Mouse (Mus musculus) cerebellum, adult 2 months (tissue): ENCODE data around the gene Cep126.

Source experiments
- CTCF ChIP-seq: fragments of 200-500 bp; IDR thresholded peaks from 2 replicates; pipeline ENCODE4 v1.5.1; 2011; ENCODE audit warnings: low read depth, mild to moderate bottlenecking, control low read depth, low read length, moderate library complexity, borderline replicate concordance; ENCODE audit not compliant: insufficient read depth
- POLR2A ChIP-seq: fragments of 200-500 bp; IDR thresholded peaks from 2 replicates; pipeline ENCODE4 v1.6.1; 2011; ENCODE audit warnings: low read length, control low read depth, borderline replicate concordance; ENCODE audit not compliant: insufficient read depth

DNA sequence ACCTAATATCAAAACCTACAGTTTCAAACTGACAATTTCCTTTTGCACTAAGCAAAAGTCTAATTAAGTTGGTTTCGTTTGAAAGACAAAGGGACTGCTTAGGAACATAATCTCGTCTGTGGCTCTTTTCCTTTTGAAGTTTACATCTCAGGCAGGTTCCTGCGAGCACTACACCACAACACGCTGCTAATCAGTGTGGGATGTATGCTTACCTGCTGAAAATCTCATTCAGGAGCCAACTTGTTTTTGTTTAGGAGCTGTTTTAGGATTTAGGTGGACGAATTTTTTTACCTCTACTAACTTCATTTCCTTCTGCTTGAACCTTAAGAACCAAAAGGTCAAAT, 91.1 kb downstream of the Cep126 start:
- no peak for TF ChIP-seq POLR2A
- no peak for TF ChIP-seq CTCF
